Mouse (Mus musculus): ENCODE data around the gene Ube2k.
A peak's percentile ranks its signal among the peaks of the same experiment; 100 is the strongest.
"Not testable (repeated sequence)": the region's sequence is repeated elsewhere in the genome, so short reads cannot be mapped to it uniquely, and the experiment has no call there.

Gene Ube2k

GRCm38 (mm10) chr5:65536751-65537419, at the start of gene Ube2k, which contains the start of gene Smim14:
Gene Ube2k, plus strand, starts transcription at chr5:65537233.
Gene Smim14, minus strand, starts transcription at chr5:65537184.
- DNase-seq (ENCODE audit: low spot score) = peak; percentile 94

GRCm38 (mm10) chr5:65487381-65487780, 49.7 kb upstream of the Ube2k start:
- DNase-seq (ENCODE audit: low spot score) = no peak

GRCm38 (mm10) chr5:65488725-65489124, 48.3 kb upstream of the Ube2k start:
- DNase-seq (ENCODE audit: low spot score) = no peak

GRCm38 (mm10) chr5:65489830-65490229, 47.2 kb upstream of the Ube2k start:
- no peak for DNase-seq (ENCODE audit: low spot score)

- DNase-seq (ENCODE audit: low spot score) = peak; percentile 66
These were observed 45.0 kb upstream of the Ube2k start for GRCm38 (mm10) chr5:65491767-65492715.

- DNase-seq (ENCODE audit: low spot score) = peak; percentile 97
These were observed 44.1 kb upstream of the Ube2k start, which contains the start of gene Gm43552 for GRCm38 (mm10) chr5:65492716-65493531. Gene Gm43552, minus strand, starts transcription at chr5:65492833.

GRCm38 (mm10) chr5:65500231-65500630, 36.8 kb upstream of the Ube2k start:
- no peak for DNase-seq (ENCODE audit: low spot score)

- DNase-seq (ENCODE audit: low spot score) = no peak
These were observed 35.6 kb upstream of the Ube2k start for GRCm38 (mm10) chr5:65501407-65501806.

GRCm38 (mm10) chr5:65505786-65506185, 31.2 kb upstream of the Ube2k start:
- DNase-seq (ENCODE audit: low spot score) = no peak

- no peak for DNase-seq (ENCODE audit: low spot score)
These were observed 28.6 kb upstream of the Ube2k start for GRCm38 (mm10) chr5:65508395-65508794.

GRCm38 (mm10) chr5:65513506-65513905, 23.5 kb upstream of the Ube2k start:
- no peak for DNase-seq (ENCODE audit: low spot score)

GRCm38 (mm10) chr5:65514635-65515278, 22.3 kb upstream of the Ube2k start:
- DNase-seq (ENCODE audit: low spot score) = no peak

- no peak for DNase-seq (ENCODE audit: low spot score)
These were observed 15.2 kb upstream of the Ube2k start for GRCm38 (mm10) chr5:65521803-65522202.

- DNase-seq (ENCODE audit: low spot score) = no peak
These were observed 12.2 kb upstream of the Ube2k start for GRCm38 (mm10) chr5:65524831-65525230.

- DNase-seq (ENCODE audit: low spot score) = no peak
These were observed 11.2 kb upstream of the Ube2k start for GRCm38 (mm10) chr5:65525674-65526443.

- DNase-seq (ENCODE audit: low spot score) = no peak
These were observed 5.8 kb upstream of the Ube2k start for GRCm38 (mm10) chr5:65531283-65531682.

GRCm38 (mm10) chr5:65534496-65534895, 2.5 kb upstream of the Ube2k start:
- no peak for DNase-seq (ENCODE audit: low spot score)

GRCm38 (mm10) chr5:65535457-65536067, 1.5 kb upstream of the Ube2k start:
- peak; percentile 37 for DNase-seq (ENCODE audit: low spot score)

GRCm38 (mm10) chr5:65536068-65536465, 966 bp upstream of the Ube2k start:
- DNase-seq (ENCODE audit: low spot score) = not testable (repeated sequence)

GRCm38 (mm10) chr5:65537420-65538071, 513 bp downstream of the Ube2k start:
- DNase-seq (ENCODE audit: low spot score) = peak; percentile 17

Data from layer of hippocampus, adult 11-12 months (tissue).